Mouse (Mus musculus) erythroblast, embryonic 14.5 days (primary cell): ENCODE measurements around the gene Gm49361.
"Not testable (repeated sequence)": the region's sequence is repeated elsewhere in the genome, so short reads cannot be mapped to it uniquely, and the experiment has no call there.

ENCODE experiments used
- GATA1 ChIP-seq: IDR thresholded peaks from 2 replicates; pipeline ENCODE4 v1.6.1; 2012; ENCODE audit warnings: low read length, inconsistent platforms, mixed read lengths
- TAL1 ChIP-seq: IDR thresholded peaks from 3 replicates; pipeline ENCODE4 v1.6.1; 2012; ENCODE audit warnings: low read length, inconsistent platforms, mixed read lengths

- TF ChIP-seq TAL1, GATA1: not testable (repeated sequence)
Observed at GRCm38 (mm10) chr14:57751006-57751405, 5.1 kb upstream of the Gm49361 start.
